Mouse (Mus musculus): ENCODE measurements around the gene Stat5a.

DNA sequence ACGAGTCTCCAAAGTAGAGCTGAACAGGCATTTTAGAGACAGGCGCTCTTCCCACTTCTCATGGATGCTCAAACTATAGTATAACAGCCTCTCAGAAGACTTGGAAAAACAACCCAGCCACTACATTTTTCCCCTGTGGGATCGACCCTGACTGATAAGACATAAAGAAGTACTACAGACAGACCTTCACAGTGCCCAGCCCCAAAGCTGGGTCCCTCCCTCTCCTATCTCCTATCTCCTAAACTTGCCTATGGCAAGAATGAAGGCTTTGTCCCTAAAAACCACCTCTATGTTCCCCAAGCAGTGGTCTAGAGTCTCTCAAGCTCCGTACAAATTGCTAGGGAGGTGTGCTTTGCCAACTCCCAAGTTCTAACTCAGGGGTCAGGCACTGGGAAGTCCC lies 47.7 kb downstream of the Stat5a start:
- TF ChIP-seq CTCF (IDR thresholded peaks at IDR 0.05; ENCODE audit: extremely low read depth, insufficient read depth, low read length) (no peak), POLR2A (IDR thresholded peaks at IDR 0.05; ENCODE audit: extremely low read depth, insufficient read depth, low read length) (no peak)

Data from cortical plate, adult 2 months (tissue).